Mouse (Mus musculus) embryonic facial prominence, embryonic 15.5 days (tissue): Measurements from ENCODE around the gene St8sia2. TPM values are rescaled to one million over a fixed set of nuclear protein-coding genes. Genes with fewer than 3 reads are reported as not detected.
"Not testable (repeated sequence)": the region's sequence is repeated elsewhere in the genome, so short reads cannot be mapped to it uniquely, and the experiment has no call there.

Source experiments
- ATAC-seq: fragments of 200-750 bp; cut with Nextera tagmentation; 2 replicates; pipeline ENCODE4 v1.8.0; 2017; ENCODE audit warnings: low read depth, moderate TSS enrichment; ENCODE audit not compliant: insufficient number of reproducible peaks, low FRiP score, low TSS enrichment
- H3K27ac ChIP-seq: fragments of 300-500 bp; sonication (generic); replicated peaks from 2 replicates; pipeline ENCODE4 v1.5.1; 2015; ENCODE audit warnings: mild to moderate bottlenecking, inconsistent platforms
- H3K27me3 ChIP-seq: fragments of 300-500 bp; sonication (generic); 2 replicates; pipeline ENCODE4 v1.6.1; 2015; ENCODE audit warnings: inconsistent platforms
- H3K36me3 ChIP-seq: fragments of 300-500 bp; sonication (generic); 2 replicates; pipeline ENCODE4 v1.6.1; 2015; ENCODE audit warnings: mild to moderate bottlenecking, inconsistent platforms
- H3K4me1 ChIP-seq: fragments of 300-500 bp; sonication (generic); 2 replicates; pipeline ENCODE4 v1.6.1; 2015; ENCODE audit warnings: inconsistent platforms
- H3K4me2 ChIP-seq: fragments of 300-500 bp; sonication (generic); replicated peaks from 2 replicates; pipeline ENCODE4 v1.6.1; 2015; ENCODE audit warnings: mild to moderate bottlenecking, inconsistent platforms
- H3K4me3 ChIP-seq: fragments of 300-500 bp; sonication (generic); replicated peaks from 2 replicates; pipeline ENCODE4 v1.5.1; 2015; ENCODE audit warnings: mild to moderate bottlenecking, inconsistent platforms
- H3K9ac ChIP-seq: fragments of 300-500 bp; sonication (generic); 2 replicates; pipeline ENCODE4 v1.6.1; 2015; ENCODE audit warnings: inconsistent platforms
- H3K9me3 ChIP-seq: fragments of 300-500 bp; sonication (generic); replicated peaks from 2 replicates; pipeline ENCODE4 v1.6.1; 2016; ENCODE audit warnings: inconsistent platforms
- WGBS: fragments of 180-500 bp; shearing (Covaris S2); methylation state at CpG from one replicate; pipeline ENCODE4 v1.1.7; 2015; 5-methylcytosine and 5-hydroxymethylcytosine counted together
- polyA plus RNA-seq: library from polyadenylated mRNA; unstranded; fragments of >200 nt; fragmentation: Nextera tagmentation; extraction: Ambion mirVana; gene quantifications from 2 replicates; pipeline ENCODE4 v1.2.1, GENCODE M21; 2015

The St8sia2 gene
- polyA plus RNA-seq, 1 experiment from 2014 or later, result 16.5 TPM

DNA sequence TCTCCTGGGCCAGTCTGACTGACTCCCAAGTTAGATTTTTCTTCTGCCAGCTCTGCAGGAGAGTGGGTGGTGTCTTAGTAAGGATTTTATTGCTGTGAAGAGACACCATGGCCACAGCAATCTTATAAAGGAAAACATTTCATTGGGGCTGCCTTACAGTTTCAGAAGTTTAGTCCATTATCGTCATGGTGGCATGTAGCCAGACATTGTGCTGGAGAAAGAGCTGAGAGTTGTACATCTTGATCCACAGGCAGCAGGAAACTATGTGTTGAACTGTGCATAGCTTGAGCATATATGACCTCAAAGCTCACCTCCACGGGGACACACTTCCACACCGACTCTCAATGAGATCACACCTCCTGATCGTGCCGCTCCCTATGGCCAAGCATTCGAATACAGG lies 8.3 kb upstream of the St8sia2 start:
- H3K27ac ChIP-seq, result no peak overlapping the region
- H3K4me3 ChIP-seq, result no peak overlapping the region
- no peaks in the 10 kb centered on the region for H3K9me3 ChIP-seq
- ATAC-seq, result no peak
- WGBS, result 86% methylated on average over 6 of the region's 6 CpGs
- H3K27me3 ChIP-seq, result no peaks in the 10 kb centered on the region
- no peak overlapping the region for H3K9ac ChIP-seq
- H3K36me3 ChIP-seq, result no peaks in the 10 kb centered on the region
- no peaks in the 10 kb centered on the region for H3K4me1 ChIP-seq
- no peak overlapping the region for H3K4me2 ChIP-seq

DNA sequence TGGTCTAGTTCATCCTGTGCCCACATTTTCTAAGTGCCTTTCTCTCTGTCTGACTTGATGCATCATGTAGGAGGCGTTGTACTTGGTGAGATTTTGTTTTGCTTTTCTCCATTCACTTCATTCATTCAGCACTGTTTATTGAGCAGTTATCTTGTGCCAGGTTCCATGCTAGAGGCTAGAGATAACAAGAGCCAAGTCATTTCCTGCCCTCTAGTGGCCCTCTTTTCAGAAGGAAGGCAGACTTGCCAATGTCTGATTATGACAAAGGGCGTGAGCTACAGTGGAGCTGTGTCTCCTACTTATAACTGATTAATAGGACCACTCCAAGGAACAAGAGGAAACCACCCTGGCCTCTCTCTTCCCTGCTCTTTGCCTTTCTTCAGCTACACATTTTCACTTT lies 3.1 kb upstream of the St8sia2 start:
- Histone ChIP-seq H3K4me1 (peaks cover 18% of the 10 kb centered on the region), H3K27ac (no peak overlapping the region), H3K9ac (no peak overlapping the region), H3K9me3 (no peaks in the 10 kb centered on the region), H3K36me3 (no peaks in the 10 kb centered on the region), H3K4me3 (no peak overlapping the region), H3K4me2 (no peak overlapping the region), H3K27me3 (peaks cover 7% of the 10 kb centered on the region; the same call in 1 of the 2 replicates)
- no peak for ATAC-seq
- WGBS, result 81% methylated on average over 2 of the region's 2 CpGs

DNA sequence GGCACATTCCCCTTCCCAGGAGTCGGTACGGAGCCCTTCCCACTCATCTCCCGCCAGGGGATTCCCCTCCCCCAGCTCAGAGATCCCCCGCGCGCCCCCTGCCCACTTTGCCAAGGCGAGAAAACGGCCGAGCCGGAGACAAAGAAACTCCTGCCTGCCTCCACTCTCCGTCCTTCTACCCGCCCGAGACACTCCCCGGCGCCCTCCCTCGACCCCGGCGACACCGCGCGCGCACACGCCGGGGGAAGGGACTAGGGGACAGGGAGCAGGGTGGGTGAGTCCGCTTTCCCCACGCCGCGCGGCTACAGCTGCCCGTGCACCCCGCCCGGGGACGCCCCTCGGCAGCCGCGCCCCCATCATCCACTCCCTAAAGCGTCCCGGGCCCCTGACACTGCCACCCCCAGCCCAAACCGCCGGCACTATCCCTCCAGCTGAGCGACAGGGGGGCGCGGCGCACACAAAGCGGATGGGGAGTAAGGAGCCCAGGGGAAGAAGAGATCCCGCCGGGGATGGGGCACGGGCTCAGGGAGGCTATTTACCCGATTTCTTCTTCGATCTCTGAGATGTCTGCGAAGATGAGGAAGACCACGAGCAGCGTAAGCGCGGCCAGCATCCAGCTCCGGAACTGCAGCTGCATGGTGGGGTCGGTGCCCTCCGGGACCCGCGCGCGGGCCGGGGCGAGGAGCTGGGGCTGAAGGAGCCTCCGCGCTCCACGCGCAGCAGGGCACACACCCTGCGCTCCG lies 461 bp downstream of the St8sia2 start:
- Histone ChIP-seq H3K4me1 (peaks cover 22% of the 10 kb centered on the region), H3K27me3 (peaks cover 7% of the 10 kb centered on the region; the same call in 1 of the 2 replicates), H3K27ac (peak overlapping the region; percentile 82), H3K36me3 (no peaks in the 10 kb centered on the region), H3K9me3 (no peaks in the 10 kb centered on the region), H3K4me3 (peak overlapping the region; percentile 81), H3K9ac (peak overlapping the region; percentile 73), H3K4me2 (peak overlapping the region; percentile 97)
- peak; percentile 35; the same call in 1 of the 2 replicates for ATAC-seq
- under 1% methylated on average over 69 of the region's 70 CpGs for WGBS

DNA sequence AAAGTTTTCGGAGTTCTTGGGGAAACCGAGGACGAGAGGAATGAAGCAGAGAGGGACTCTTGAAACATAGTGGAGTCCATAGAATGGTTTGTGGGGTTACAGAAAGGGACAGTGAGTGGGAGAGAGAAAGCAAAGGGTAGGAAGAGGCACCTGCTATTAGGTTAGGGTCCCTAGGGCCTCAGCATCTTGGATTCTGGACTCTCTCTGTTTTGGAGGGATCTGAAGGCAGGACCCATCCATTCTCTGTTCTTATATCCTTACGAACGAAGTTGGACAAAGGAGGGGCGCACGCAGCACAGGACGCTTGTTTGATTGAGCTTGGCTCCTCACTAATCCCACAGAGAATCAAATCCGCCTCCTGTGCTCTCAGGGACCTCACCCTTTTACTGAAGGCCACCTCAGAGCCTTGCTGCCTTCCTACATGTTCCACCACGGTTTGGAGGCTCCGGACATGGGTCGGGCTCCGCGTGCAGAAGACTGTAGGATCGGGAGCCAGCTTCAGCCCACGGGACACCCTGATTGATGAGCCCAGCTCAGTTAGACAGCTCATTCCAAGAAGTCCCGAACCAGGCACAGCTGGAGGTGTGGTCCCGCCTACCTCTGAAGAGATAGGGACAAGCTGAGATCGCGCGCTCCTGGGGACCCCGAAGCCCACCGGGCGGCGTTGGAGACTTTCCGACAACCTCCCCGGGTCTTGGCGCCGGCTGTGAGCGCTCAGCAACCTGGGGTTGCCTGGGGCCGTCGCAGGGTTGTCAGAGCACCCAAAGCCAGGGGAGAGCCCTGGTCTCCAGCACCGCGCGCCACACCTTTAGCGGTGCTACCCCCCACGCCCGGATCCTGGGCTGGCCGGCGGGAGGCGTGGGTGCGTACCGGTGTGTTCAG lies 1.3 kb downstream of the St8sia2 start:
- H3K4me3 ChIP-seq, result peak overlapping the region; percentile 81
- H3K4me2 ChIP-seq, result peak overlapping the region; percentile 97
- 4% methylated on average over 43 of the region's 43 CpGs for WGBS
- peak overlapping the region; percentile 73 for H3K9ac ChIP-seq
- no peak for ATAC-seq
- no peaks in the 10 kb centered on the region for H3K36me3 ChIP-seq
- H3K4me1 ChIP-seq, result peaks cover 22% of the 10 kb centered on the region
- peaks cover 7% of the 10 kb centered on the region; the same call in 1 of the 2 replicates for H3K27me3 ChIP-seq
- H3K9me3 ChIP-seq, result no peaks in the 10 kb centered on the region
- H3K27ac ChIP-seq, result peak overlapping the region; percentile 82

DNA sequence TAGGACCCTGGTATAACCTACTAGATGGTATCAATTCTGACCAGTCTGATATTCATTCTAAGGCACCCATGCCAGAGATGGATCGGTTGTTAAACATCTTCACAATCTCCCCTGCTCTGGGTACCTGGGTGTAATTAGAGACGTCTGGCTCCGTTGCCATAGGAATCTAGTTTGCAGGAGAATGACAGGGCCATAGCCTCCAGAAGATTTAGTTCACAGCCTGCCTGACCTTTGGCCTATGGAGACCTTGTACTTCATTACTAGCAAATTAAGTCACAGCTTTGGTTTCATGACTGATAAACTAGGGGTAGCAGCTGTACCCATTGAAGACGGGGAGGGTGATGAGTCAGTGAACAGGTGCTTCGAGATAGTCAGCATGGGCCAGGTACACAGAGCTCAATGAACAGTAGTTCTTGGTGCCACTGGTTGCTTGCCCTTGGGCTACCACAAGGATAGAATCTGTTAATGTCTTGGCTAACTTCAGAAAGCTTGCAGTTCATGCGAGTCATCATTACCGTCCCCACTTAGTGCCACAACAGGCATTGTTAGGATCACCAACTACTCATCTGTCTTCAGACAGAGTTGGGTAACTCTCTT lies 4.4 kb downstream of the St8sia2 start:
- 56% methylated on average over 7 of the region's 7 CpGs for WGBS
- Histone ChIP-seq H3K27me3 (peaks cover 7% of the 10 kb centered on the region; the same call in 1 of the 2 replicates), H3K4me3 (no peak overlapping the region), H3K4me1 (peaks cover 29% of the 10 kb centered on the region), H3K27ac (no peak overlapping the region), H3K36me3 (no peaks in the 10 kb centered on the region), H3K9ac (no peak overlapping the region), H3K4me2 (no peak overlapping the region), H3K9me3 (no peaks in the 10 kb centered on the region)
- no peak for ATAC-seq

DNA sequence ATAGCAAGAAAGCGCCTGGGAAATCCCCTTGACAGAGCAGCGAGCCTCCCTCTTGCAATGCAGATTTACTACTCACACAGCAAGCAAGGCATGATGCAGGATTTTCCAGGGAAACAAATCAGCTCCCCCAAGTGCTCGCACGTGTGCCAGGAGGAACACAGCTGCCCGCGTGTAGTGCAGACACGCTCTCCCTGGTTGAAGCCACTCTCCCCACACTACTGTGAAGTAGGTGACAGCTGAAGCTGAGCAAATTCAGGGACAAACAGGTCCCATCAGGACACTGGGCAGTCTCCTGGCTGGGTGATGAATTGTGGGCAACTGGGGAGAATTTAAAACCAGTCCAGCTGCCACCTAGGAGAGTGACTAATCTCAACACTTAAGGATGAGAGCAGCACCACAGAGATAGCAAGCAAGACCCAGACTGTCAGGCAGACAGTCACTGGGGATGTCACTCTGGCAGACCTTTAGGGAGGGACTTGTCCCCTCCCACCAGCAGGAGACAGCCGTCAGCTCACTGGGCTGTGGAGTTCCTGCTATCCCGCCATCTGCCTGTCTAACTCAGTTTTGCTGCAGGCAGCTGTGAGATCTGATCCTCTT lies 6.6 kb downstream of the St8sia2 start:
- 0 out of 2 replicates have a peak overlapping the region, but pooled peaks have one; percentile 22 for H3K27ac ChIP-seq
- 14% methylated on average over 9 of the region's 9 CpGs for WGBS
- H3K4me1 ChIP-seq, result peaks cover 18% of the 10 kb centered on the region

DNA sequence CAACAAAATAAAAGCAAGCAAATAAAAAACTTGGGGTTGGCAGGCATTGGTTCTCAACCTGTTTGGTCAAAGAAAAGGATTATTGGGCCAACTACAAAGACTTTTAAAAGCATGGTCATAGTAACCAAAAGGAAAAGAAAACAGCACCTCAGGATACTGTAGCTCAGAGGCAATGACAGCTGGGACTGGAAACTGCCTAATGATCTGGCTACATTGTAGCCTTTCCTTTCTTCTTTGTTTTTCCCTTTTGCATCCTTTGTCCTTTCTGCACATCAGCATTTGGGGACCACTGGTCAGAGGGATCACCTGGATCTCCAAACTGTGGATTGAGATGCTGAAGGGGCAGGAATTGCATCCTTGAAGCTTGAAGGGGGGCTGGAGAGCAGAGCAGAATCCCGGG lies 7.1 kb downstream of the St8sia2 start:
- H3K27me3 ChIP-seq, result no peaks in the 10 kb centered on the region
- H3K36me3 ChIP-seq, result no peaks in the 10 kb centered on the region
- H3K9ac ChIP-seq, result no peak overlapping the region
- 4% methylated on average over 1 of the region's 1 CpGs for WGBS
- 0 out of 2 replicates have a peak overlapping the region, but pooled peaks have one; percentile 22 for H3K27ac ChIP-seq
- no peak overlapping the region for H3K4me2 ChIP-seq
- H3K4me3 ChIP-seq, result no peak overlapping the region
- peaks cover 16% of the 10 kb centered on the region for H3K4me1 ChIP-seq
- no peaks in the 10 kb centered on the region for H3K9me3 ChIP-seq
- no peak for ATAC-seq

More for the DNA sequence above, 6.6 kb downstream of the St8sia2 start:
- Histone ChIP-seq H3K4me2 (no peak overlapping the region), H3K4me3 (no peak overlapping the region), H3K36me3 (no peaks in the 10 kb centered on the region), H3K9me3 (no peaks in the 10 kb centered on the region), H3K27me3 (peaks cover 2% of the 10 kb centered on the region; the same call in 1 of the 2 replicates), H3K9ac (no peak overlapping the region)
- peak; percentile 81 for ATAC-seq

DNA sequence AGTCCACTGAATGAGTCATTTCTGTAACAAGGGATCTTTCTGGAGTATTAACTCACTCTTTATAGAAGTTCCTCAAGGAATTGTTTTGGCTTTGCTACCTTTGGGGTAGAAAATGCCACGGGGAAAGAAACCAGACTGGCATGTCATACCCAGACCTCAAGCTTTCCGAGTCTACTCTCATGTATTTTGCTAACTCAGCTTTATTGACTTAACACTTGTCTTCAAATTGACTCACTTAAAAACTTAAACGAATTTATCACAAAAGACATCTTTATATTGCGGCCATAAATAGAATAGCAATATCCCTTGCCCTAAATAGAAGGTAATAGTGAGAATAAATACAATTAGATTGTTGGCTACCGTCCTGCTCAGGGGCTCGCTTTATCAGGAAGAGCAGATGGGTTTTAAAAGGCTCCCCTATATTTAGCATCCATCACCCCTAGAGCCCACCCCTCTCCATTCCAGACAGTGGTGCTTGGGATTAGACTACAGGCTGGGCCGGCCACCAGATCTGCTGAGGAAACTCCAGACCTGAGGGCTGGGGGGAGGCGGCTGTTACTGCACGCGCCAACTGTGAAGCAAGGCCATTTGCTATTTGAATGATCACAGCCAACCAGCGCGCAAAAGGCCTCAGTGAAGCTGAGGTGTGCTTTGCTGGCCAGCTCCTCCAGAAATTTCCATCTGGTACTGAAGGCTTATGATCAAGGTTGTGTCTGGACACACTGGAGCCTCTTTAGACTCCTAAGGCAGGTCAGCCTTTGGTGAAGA lies 12.6 kb downstream of the St8sia2 start:
- Histone ChIP-seq H3K4me3 (no peak overlapping the region), H3K27me3 (no peaks in the 10 kb centered on the region), H3K9ac (no peak overlapping the region), H3K27ac (no peak overlapping the region), H3K4me2 (no peak overlapping the region), H3K36me3 (no peaks in the 10 kb centered on the region), H3K4me1 (0 out of 2 replicates have a peak, but pooled peaks cover 4% of the 10 kb centered on the region), H3K9me3 (no peaks in the 10 kb centered on the region)
- WGBS, result 89% methylated on average over 12 of the region's 12 CpGs
- no peak for ATAC-seq

DNA sequence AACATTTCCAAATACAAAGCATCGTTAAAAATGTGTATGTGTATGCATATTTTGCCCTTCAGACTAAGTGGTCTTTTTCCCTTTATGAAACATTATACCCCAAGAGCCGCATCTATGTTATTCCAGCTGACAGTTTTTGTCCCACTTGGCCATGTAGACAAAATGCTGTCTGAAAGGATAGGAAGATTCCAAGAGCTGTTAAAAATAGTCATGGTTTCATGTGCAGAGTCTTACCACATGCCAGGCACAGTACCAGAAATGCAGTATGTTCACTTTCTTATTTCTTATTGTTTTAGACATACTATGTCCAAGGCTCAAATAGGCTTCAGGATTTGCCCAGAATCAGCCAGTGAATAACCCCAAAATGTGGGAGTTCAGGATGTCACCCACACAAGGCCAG lies 24.1 kb downstream of the St8sia2 start:
- no peak for ATAC-seq
- WGBS, result 61% methylated on average over 2 of the region's 2 CpGs

DNA sequence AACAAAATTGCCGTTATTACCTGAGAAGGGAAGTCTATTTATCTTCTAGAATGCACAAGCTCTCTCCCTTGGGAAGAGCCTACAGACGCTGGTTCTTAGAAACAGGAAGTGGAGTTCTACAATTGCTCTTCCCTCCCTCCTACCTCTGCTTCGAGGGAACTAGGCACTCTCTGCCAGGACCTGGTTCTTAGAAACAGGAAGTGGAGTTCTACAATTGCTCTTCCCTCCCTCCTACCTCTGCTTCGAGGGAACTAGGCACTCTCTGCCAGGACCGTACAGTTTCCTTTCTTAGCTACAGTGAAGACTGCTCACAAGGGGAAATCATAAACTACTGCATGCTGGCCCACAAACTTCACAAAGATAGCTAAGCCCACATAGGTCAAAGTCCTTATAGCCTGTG lies 41.3 kb downstream of the St8sia2 start:
- not testable (repeated sequence) for H3K9me3 ChIP-seq, H3K4me3 ChIP-seq, H3K9ac ChIP-seq, H3K4me1 ChIP-seq, ATAC-seq, H3K36me3 ChIP-seq, H3K4me2 ChIP-seq, H3K27ac ChIP-seq, H3K27me3 ChIP-seq
- 34% methylated on average over 5 of the region's 5 CpGs for WGBS

More for the DNA sequence above, 24.1 kb downstream of the St8sia2 start:
- Histone ChIP-seq H3K9me3 (no peaks in the 10 kb centered on the region), H3K4me3 (no peak overlapping the region), H3K27me3 (no peaks in the 10 kb centered on the region), H3K36me3 (no peaks in the 10 kb centered on the region), H3K9ac (no peak overlapping the region), H3K27ac (no peak overlapping the region), H3K4me2 (no peak overlapping the region), H3K4me1 (0 out of 2 replicates have a peak, but pooled peaks cover 3% of the 10 kb centered on the region)
